Mouse (Mus musculus): ENCODE data around the gene Ctdsp1. TPM values are rescaled to one million over a fixed set of nuclear protein-coding genes. Genes with fewer than 3 reads are reported as not detected.

Ctdsp1 gene
- total and polyA plus RNA-seq, 3 experiments, result 64.6 to 272 (median 154) TPM

- peaks cover 5% of the 10 kb centered on the region for H3K4me1 ChIP-seq (ENCODE audit: insufficient read depth, low read depth, low read length)
Observed at GRCm38 (mm10) chr1:74362325-74363229, 28.7 kb upstream of the Ctdsp1 start.

GRCm38 (mm10) chr1:74363437-74363836 is 27.9 kb upstream of the Ctdsp1 start:
- Histone ChIP-seq H3K9me3 (replicated peaks) (no peaks in the 10 kb centered on the region), H3K36me3 (replicated peaks) (no peaks in the 10 kb centered on the region), H3K27me3 (ENCODE audit: insufficient read depth, low read length) (peaks cover 45% of the 10 kb centered on the region), H3K4me1 (ENCODE audit: insufficient read depth, low read depth, low read length) (peaks cover 8% of the 10 kb centered on the region), H3K4me3 (ENCODE audit: low read depth, low read length) (no peak overlapping the region)
- DNase-seq (ENCODE audit: low spot score) (no peak), ATAC-seq (ENCODE audit: extremely low read depth, insufficient number of reproducible peaks, low FRiP score, poor library complexity, severe bottlenecking) (no peak)
- TF ChIP-seq GATA2 (IDR thresholded peaks at IDR 0.05; ENCODE audit: borderline replicate concordance, low read depth, low read length) (no peak), POLR2AphosphoS5 (IDR thresholded peaks at IDR 0.05; ENCODE audit: insufficient replicate concordance, low read depth, low read length) (no peak), CTCF (IDR thresholded peaks at IDR 0.05; ENCODE audit: low read depth, low read length) (no peak), GATA1 (IDR thresholded peaks at IDR 0.05; ENCODE audit: borderline replicate concordance, low read length) (no peak), TAL1 (conservative IDR thresholded peaks at IDR 0.05; ENCODE audit: low read depth, low read length) (no peak)

More at GRCm38 (mm10) chr1:74362325-74363229, 28.7 kb upstream of the Ctdsp1 start:
- H3K4me3 ChIP-seq (ENCODE audit: low read depth, low read length), result no peak overlapping the region
- DNase-seq (ENCODE audit: low spot score), result no peak
- no peak for TF ChIP-seq GATA1 (IDR thresholded peaks at IDR 0.05; ENCODE audit: borderline replicate concordance, low read length)
- TF ChIP-seq GATA2 (IDR thresholded peaks at IDR 0.05; ENCODE audit: borderline replicate concordance, low read depth, low read length), result no peak
- no peak for TF ChIP-seq POLR2AphosphoS5 (IDR thresholded peaks at IDR 0.05; ENCODE audit: insufficient replicate concordance, low read depth, low read length)
- TF ChIP-seq CTCF (IDR thresholded peaks at IDR 0.05; ENCODE audit: low read depth, low read length), result no peak
- TF ChIP-seq TAL1 (conservative IDR thresholded peaks at IDR 0.05; ENCODE audit: low read depth, low read length), result no peak
- H3K9me3 ChIP-seq (replicated peaks), result no peaks in the 10 kb centered on the region
- H3K36me3 ChIP-seq (replicated peaks), result no peaks in the 10 kb centered on the region
- no peak for ATAC-seq (ENCODE audit: extremely low read depth, insufficient number of reproducible peaks, low FRiP score, poor library complexity, severe bottlenecking)
- H3K27me3 ChIP-seq (ENCODE audit: insufficient read depth, low read length), result peaks cover 39% of the 10 kb centered on the region

GRCm38 (mm10) chr1:74364270-74364669 is 27.0 kb upstream of the Ctdsp1 start:
- no peak for ATAC-seq (ENCODE audit: extremely low read depth, insufficient number of reproducible peaks, low FRiP score, poor library complexity, severe bottlenecking)
- Histone ChIP-seq H3K27me3 (ENCODE audit: insufficient read depth, low read length) (peaks cover 45% of the 10 kb centered on the region), H3K9me3 (replicated peaks) (no peaks in the 10 kb centered on the region), H3K4me1 (ENCODE audit: insufficient read depth, low read depth, low read length) (peaks cover 9% of the 10 kb centered on the region), H3K36me3 (replicated peaks) (no peaks in the 10 kb centered on the region), H3K4me3 (ENCODE audit: low read depth, low read length) (no peak overlapping the region)
- no peak for TF ChIP-seq GATA2 (IDR thresholded peaks at IDR 0.05; ENCODE audit: borderline replicate concordance, low read depth, low read length)
- no peak for TF ChIP-seq CTCF (IDR thresholded peaks at IDR 0.05; ENCODE audit: low read depth, low read length)
- TF ChIP-seq GATA1 (IDR thresholded peaks at IDR 0.05; ENCODE audit: borderline replicate concordance, low read length), result no peak
- TF ChIP-seq POLR2AphosphoS5 (IDR thresholded peaks at IDR 0.05; ENCODE audit: insufficient replicate concordance, low read depth, low read length), result no peak
- no peak for TF ChIP-seq TAL1 (conservative IDR thresholded peaks at IDR 0.05; ENCODE audit: low read depth, low read length)
- DNase-seq (ENCODE audit: low spot score), result no peak

- H3K4me3 ChIP-seq (ENCODE audit: low read depth, low read length), result no peak overlapping the region
- H3K27me3 ChIP-seq (ENCODE audit: insufficient read depth, low read length), result peaks cover 39% of the 10 kb centered on the region
- peaks cover 6% of the 10 kb centered on the region for H3K4me1 ChIP-seq (ENCODE audit: insufficient read depth, low read depth, low read length)
- DNase-seq (ENCODE audit: low spot score) (no peak), ATAC-seq (ENCODE audit: extremely low read depth, insufficient number of reproducible peaks, low FRiP score, poor library complexity, severe bottlenecking) (no peak)
- H3K9me3 ChIP-seq (replicated peaks), result no peaks in the 10 kb centered on the region
- TF ChIP-seq GATA1 (IDR thresholded peaks at IDR 0.05; ENCODE audit: borderline replicate concordance, low read length), result no peak
- TF ChIP-seq CTCF (IDR thresholded peaks at IDR 0.05; ENCODE audit: low read depth, low read length), result no peak
- TF ChIP-seq POLR2AphosphoS5 (IDR thresholded peaks at IDR 0.05; ENCODE audit: insufficient replicate concordance, low read depth, low read length), result no peak
- no peak for TF ChIP-seq TAL1 (conservative IDR thresholded peaks at IDR 0.05; ENCODE audit: low read depth, low read length)
- no peak for TF ChIP-seq GATA2 (IDR thresholded peaks at IDR 0.05; ENCODE audit: borderline replicate concordance, low read depth, low read length)
- no peaks in the 10 kb centered on the region for H3K36me3 ChIP-seq (replicated peaks)
Observed at GRCm38 (mm10) chr1:74367886-74368645, 23.2 kb upstream of the Ctdsp1 start.

GRCm38 (mm10) chr1:74370040-74370439 is 21.3 kb upstream of the Ctdsp1 start:
- peaks cover 4% of the 10 kb centered on the region for H3K4me1 ChIP-seq (ENCODE audit: insufficient read depth, low read depth, low read length)
- no peaks in the 10 kb centered on the region for H3K9me3 ChIP-seq (replicated peaks)
- H3K27me3 ChIP-seq (ENCODE audit: insufficient read depth, low read length), result peaks cover 31% of the 10 kb centered on the region
- DNase-seq (ENCODE audit: low spot score), result no peak
- no peaks in the 10 kb centered on the region for H3K36me3 ChIP-seq (replicated peaks)
- TF ChIP-seq GATA2 (IDR thresholded peaks at IDR 0.05; ENCODE audit: borderline replicate concordance, low read depth, low read length), result no peak
- TF ChIP-seq CTCF (IDR thresholded peaks at IDR 0.05; ENCODE audit: low read depth, low read length), result no peak
- TF ChIP-seq POLR2AphosphoS5 (IDR thresholded peaks at IDR 0.05; ENCODE audit: insufficient replicate concordance, low read depth, low read length), result no peak
- no peak for TF ChIP-seq TAL1 (conservative IDR thresholded peaks at IDR 0.05; ENCODE audit: low read depth, low read length)
- TF ChIP-seq GATA1 (IDR thresholded peaks at IDR 0.05; ENCODE audit: borderline replicate concordance, low read length), result no peak
- no peak for ATAC-seq (ENCODE audit: extremely low read depth, insufficient number of reproducible peaks, low FRiP score, poor library complexity, severe bottlenecking)
- H3K4me3 ChIP-seq (ENCODE audit: low read depth, low read length), result no peak overlapping the region

- ATAC-seq (ENCODE audit: extremely low read depth, insufficient number of reproducible peaks, low FRiP score, poor library complexity, severe bottlenecking), result no peak
- TF ChIP-seq CTCF (IDR thresholded peaks at IDR 0.05; ENCODE audit: low read depth, low read length), result no peak
- TF ChIP-seq POLR2AphosphoS5 (IDR thresholded peaks at IDR 0.05; ENCODE audit: insufficient replicate concordance, low read depth, low read length), result no peak
- no peak for TF ChIP-seq TAL1 (conservative IDR thresholded peaks at IDR 0.05; ENCODE audit: low read depth, low read length)
- TF ChIP-seq GATA1 (IDR thresholded peaks at IDR 0.05; ENCODE audit: borderline replicate concordance, low read length), result no peak
- TF ChIP-seq GATA2 (IDR thresholded peaks at IDR 0.05; ENCODE audit: borderline replicate concordance, low read depth, low read length), result no peak
Observed at GRCm38 (mm10) chr1:74373372-74373771, 17.9 kb upstream of the Ctdsp1 start.

More at GRCm38 (mm10) chr1:74373372-74373771, 17.9 kb upstream of the Ctdsp1 start:
- DNase-seq (ENCODE audit: low spot score), result no peak
- H3K4me1 ChIP-seq (ENCODE audit: insufficient read depth, low read depth, low read length), result peaks cover 9% of the 10 kb centered on the region
- H3K9me3 ChIP-seq (replicated peaks), result no peaks in the 10 kb centered on the region
- H3K4me3 ChIP-seq (ENCODE audit: low read depth, low read length), result no peak overlapping the region
- no peaks in the 10 kb centered on the region for H3K36me3 ChIP-seq (replicated peaks)
- peaks cover 42% of the 10 kb centered on the region for H3K27me3 ChIP-seq (ENCODE audit: insufficient read depth, low read length)
